Mouse (Mus musculus): ENCODE measurements around the gene Olfr285. TPM values are rescaled to one million over a fixed set of nuclear protein-coding genes. Genes with fewer than 3 reads are reported as not detected.
A peak's percentile ranks its signal among the peaks of the same experiment; 100 is the strongest.

Olfr285 gene
- total RNA-seq (2021), result not detected
- long read RNA-seq, experiment 1, result 0 reads
- long read RNA-seq, experiment 2, result 0 reads

DNA sequence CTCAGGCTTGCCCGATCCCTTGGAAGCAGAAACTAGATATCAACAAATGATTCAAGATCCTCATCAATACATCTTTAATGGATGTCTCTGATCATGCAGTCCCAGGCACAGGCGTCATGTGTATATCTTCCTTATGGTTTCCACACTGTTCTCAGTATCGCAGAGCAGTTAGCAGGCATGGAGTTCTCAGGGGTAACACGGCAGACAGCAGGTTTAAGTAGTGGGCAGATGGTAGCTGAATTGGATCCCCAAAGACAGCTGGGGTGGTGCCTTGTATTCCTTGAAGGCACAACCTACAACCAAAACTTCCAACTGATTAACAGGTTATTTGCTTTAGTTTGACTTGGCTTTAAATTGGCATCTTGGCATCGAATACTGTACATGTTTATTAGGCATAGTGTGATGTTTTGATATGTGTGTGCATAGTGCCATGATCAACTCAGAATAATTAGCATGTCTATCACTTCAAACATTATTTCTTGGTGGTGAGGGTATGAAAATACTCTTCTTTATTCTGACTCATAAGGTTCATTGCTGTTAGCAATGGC is at the start of gene Olfr285:
Gene Olfr285, minus strand, starts transcription at position 177 of the 548 bp plus-strand sequence.
- DNase-seq (ENCODE audit: low spot score in 2 of 2), result no peak
- H3K4me3 ChIP-seq, result no peak within 1 kb of the TSS
- TF ChIP-seq CTCF (conservative IDR thresholded peaks at IDR 0.05), result no peak
- no peak within 1 kb of the TSS for H3K27ac ChIP-seq

DNA sequence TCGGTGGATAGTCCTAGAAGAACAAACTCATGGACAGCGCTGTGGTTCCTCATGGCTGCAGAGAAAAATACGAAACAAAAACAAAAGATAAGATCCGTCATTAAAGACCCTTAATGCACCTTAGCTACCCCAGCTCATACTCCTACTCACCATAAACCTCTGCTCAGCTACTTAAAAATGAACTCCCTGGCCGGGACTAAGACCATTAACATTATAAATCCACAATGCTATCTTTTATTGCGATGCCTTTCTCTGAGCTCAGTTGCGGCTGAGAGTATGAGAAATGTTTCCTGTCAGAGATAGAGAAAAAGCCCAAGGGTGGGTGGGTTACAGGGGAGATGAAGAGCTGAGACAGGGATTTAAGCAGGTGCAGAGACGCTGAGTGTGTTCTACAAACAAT is 23.7 kb upstream of the Olfr285 start, which contains the start of gene Olfr284:
Gene Olfr284, minus strand, starts transcription at position 101 of the 400 bp plus-strand sequence.
- H3K27ac ChIP-seq, result no peak within 1 kb of the TSS
- no peak for DNase-seq (ENCODE audit: low spot score in 2 of 2)
- TF ChIP-seq CTCF (conservative IDR thresholded peaks at IDR 0.05), result no peak
- no peak within 1 kb of the TSS for H3K4me3 ChIP-seq

DNA sequence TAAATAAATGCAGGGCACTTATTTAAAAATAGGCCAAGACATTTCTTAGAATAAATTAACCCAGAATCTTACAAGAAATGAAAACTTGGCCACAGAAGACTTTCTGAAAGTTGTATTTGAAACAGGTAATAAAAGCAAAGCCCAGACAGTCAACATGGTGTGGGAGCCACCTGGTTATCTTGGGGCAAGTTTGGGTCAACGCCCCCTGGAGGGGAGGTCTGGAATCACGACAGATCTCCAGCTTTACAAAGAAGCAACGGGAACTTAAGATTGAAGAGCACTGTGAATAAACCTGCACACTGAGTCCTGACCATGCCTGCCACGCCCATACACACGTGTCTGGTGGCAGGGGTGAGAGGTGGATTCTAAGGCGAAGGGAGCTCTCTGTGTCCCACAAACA is 1.4 kb downstream of the Olfr285 start:
- Histone ChIP-seq H3K27ac (no peak overlapping the region), H3K4me3 (no peak overlapping the region)
- no peak for DNase-seq (ENCODE audit: low spot score in 2 of 2)
- TF ChIP-seq CTCF (conservative IDR thresholded peaks at IDR 0.05), result peak; percentile 42

DNA sequence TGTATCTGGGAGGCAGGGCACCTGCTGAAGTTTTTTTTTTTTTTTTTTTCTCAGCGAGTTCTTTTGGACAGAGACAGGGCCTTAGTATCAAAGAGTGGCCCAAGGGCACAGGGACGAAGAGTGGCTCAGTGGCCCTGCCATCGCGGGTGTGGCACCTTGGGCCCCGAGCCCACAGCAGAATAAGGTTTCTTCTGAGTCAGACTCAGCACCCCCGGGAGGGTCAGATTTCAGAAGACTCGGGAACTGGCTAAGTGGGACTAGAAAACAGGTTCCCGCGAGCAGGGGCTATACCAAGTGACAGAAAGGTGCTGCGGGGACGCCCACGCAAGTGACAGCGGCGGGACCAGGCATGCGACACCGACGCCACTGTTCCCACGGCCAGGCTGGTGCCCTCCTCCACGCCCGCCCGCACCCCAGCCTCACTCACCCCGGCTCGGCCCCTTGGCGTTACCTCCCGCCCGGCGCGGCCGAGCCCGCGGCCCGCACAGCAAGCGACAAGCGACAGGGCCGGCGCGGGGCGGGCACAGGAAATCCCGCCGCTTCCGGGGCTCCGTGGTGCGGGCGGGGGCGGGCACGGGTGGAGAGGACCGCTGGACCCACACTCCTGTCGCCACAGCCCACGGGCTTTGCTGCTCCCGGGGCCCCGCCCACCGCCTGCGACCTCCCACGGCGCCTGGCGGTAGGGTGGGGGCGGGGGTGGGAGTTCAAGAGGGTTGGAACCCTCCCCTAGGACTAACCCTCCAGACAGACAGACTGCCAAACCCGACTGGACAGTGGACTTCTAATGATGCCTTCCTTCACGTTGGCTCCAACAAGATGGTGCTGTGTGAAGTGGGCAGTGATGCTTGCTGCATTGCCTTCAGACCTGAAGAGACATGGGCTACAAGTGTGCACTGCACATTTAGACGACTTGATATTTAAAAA is 21.3 kb downstream of the Olfr285 start, which contains the start of gene Zfp641:
Gene Zfp641, minus strand, starts transcription at position 534 of the 924 bp plus-strand sequence.
- TF ChIP-seq CTCF (conservative IDR thresholded peaks at IDR 0.05), result no peak
- DNase-seq (ENCODE audit: low spot score in 2 of 2), result peak; percentile 17 to 42
- peak within 1 kb of the TSS; percentile 86 for H3K27ac ChIP-seq
- H3K4me3 ChIP-seq, result peak within 1 kb of the TSS; percentile 72

DNA sequence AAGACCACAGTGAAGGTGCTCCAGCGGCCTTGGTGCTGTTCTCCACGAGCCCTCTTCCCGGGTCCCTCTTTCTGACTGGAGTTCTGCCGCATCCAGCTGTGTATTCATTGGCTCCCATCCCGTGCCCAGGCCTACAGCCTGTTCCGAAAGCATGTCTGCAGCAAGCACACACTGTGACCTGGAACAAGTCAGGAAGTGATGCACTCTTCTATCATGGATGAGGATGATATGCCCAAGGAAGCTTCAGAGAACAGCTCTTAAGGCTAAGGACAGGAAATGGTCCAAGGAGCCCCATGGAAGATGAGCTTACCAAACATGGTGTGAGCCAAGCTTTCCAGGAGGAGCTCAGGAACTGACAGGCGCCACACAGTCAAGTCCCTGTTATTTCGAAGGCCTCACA is 23.5 kb downstream of the Olfr285 start:
- no peak overlapping the region for H3K4me3 ChIP-seq
- no peak overlapping the region for H3K27ac ChIP-seq
- TF ChIP-seq CTCF (conservative IDR thresholded peaks at IDR 0.05), result no peak
- no peak for DNase-seq (ENCODE audit: low spot score in 2 of 2)

DNA sequence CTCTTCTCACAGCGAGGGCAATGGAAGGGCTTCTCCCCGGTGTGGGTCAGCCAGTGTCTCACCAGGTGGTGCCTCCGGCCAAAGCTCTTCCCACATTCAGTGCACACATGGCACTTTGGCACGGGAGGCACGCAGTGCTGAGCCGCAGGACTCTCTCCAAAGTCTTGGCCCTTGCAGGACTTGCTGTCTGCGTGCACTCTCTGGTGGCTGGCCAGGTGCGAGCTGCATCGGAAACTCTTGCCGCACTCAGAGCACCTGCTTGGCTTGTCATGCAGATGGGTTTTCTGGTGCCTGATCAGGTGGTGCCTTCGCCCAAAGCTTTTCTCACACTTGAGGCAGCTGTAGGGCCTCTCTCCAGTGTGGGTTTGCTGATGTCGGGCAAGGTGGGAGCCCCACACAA is 28.6 kb downstream of the Olfr285 start:
- no peak overlapping the region for H3K4me3 ChIP-seq
- no peak for DNase-seq (ENCODE audit: low spot score in 2 of 2)
- no peak for TF ChIP-seq CTCF (conservative IDR thresholded peaks at IDR 0.05)
- H3K27ac ChIP-seq, result no peak overlapping the region

DNA sequence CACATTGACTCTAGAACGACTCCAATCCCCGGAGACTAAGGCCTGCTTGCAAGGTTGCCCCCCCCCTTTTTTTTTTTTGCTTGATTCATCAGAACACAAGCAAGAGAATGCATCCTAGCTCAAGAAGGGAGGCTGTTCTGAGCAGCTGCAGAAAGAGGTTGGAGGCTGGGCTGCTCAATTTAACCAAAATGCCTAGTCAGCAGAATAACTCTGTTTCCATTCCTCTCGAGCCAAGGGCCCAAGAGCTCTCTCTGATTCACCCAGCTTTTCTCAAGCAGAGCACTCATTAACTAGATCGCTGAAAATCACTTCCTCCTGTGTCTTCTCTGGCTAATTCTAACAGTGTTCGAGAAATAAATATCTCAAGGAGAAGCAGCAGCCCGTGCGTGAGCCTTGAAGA is 30.7 kb downstream of the Olfr285 start:
- Histone ChIP-seq H3K4me3 (no peak overlapping the region), H3K27ac (no peak overlapping the region)
- TF ChIP-seq CTCF (conservative IDR thresholded peaks at IDR 0.05), result no peak
- peak in 1 of 2 experiments; percentile 11 for DNase-seq (ENCODE audit: low spot score in 2 of 2)

Other genes starting within 250 kb of the Olfr285 start
- gene Pfkm, start 224.8 kb downstream of the Olfr285 start, total RNA-seq (2021), result 100 to 1,000 TPM; 333 to 349 TPM
- 10 to 100 TPM; 12.7 to 13.5 TPM for gene Senp1, start 223.6 kb downstream of the Olfr285 start, total RNA-seq (2021)
- gene Asb8, start 151.7 kb downstream of the Olfr285 start, total RNA-seq (2021), result 10 to 100 TPM; 51.8 to 55.1 TPM
- gene Ccdc184, start 150.2 kb downstream of the Olfr285 start, total RNA-seq (2021), result 10 to 100 TPM; 10.6 to 10.9 TPM
- gene Olfr288, start 121.8 kb downstream of the Olfr285 start, total RNA-seq (2021), result not detected
- gene Gm44579, start 96.4 kb downstream of the Olfr285 start, total RNA-seq (2021), result not detected
- gene Olfr287, start 96.3 kb downstream of the Olfr285 start, total RNA-seq (2021), result 1 to 10 TPM; 4.1 to 4.4 TPM
- gene Olfr286, start 82.9 kb downstream of the Olfr285 start, total RNA-seq (2021), result not detected
- gene H1fnt, start 60.1 kb downstream of the Olfr285 start, total RNA-seq (2021), result not detected
- 1 to 10 TPM; 6.4 to 6.8 TPM for gene Zfp641, start 21.2 kb downstream of the Olfr285 start, total RNA-seq (2021)
- gene Olfr284, start 23.6 kb upstream of the Olfr285 start, total RNA-seq (2021), result not detected
- not detected for gene Olfr283, start 63.6 kb upstream of the Olfr285 start, total RNA-seq (2021)
- not detected for gene Olfr282, start 113.9 kb upstream of the Olfr285 start, total RNA-seq (2021)
- gene Olfr281, start 135.2 kb upstream of the Olfr285 start, total RNA-seq (2021), result not detected
- gene OR5BS1P, start 152.5 kb upstream of the Olfr285 start, total RNA-seq (2021), result not detected
- not detected for gene Lalba, start 165.4 kb upstream of the Olfr285 start, total RNA-seq (2021)
- gene Olfr279, start 175.0 kb upstream of the Olfr285 start, total RNA-seq (2021), result not detected
- gene Kansl2, start 216.9 kb upstream of the Olfr285 start, total RNA-seq (2021), result 10 to 100 TPM; 62.2 to 62.5 TPM

Data from layer of hippocampus, adult 2 months (tissue).